Comparison of ENCODE assay signal across 8 mouse cellular contexts in the genomic region with DNA sequence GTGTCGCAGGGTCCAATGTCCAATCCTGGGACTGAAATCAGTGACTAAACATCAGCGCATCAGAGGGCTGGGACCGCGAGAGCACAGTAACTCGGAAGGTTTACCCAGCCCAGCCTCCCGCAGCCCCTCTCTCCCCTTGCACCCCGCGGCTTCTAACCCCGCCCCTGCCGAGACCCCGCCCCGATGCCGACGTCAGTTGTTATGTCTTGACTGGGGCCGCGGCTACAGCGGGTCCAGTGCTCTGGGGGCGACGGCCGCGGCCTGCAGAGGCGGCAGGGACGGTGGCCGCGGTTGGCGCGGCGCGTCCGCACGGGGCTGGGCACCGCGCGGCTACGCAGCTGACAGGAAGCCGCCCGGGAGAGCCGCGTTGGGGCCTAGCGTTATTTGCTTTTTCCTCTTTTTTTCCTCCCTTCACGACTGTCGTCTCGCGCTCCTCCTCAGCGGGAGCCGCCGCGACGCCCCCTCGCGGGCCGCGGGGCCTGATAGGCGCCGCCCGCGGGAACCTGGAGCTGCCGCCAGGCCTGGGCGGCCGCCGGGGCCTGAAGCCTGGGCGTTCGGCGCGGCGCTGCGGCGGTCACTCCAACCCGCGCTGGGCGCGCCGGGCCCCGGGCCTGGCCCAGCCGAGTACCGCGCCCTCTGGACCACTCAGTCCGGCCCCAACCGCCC. TPM values are rescaled to one million over a fixed set of nuclear protein-coding genes. Genes with fewer than 3 reads are reported as not detected.
DNase-seq lines count a peak whose midpoint lies in the region; ATAC-seq and TF ChIP-seq lines count a peak whose summit lies in the region.

TSS of gene Rnf103 (plus strand) at position 220 of the 666 bp plus-strand sequence.

- H3K4me2 ChIP-seq in heart, embryonic 15.5 days, result peak within 1 kb of the TSS; percentile 87
- H3K4me2 ChIP-seq in liver, embryonic 14.5 days (ENCODE audit: low read depth), result peak within 1 kb of the TSS; percentile 95
- peak within 1 kb of the TSS; percentile 77 for H3K4me2 ChIP-seq in neural tube, embryonic 11.5 days (ENCODE audit: low read depth)
- H3K4me2 ChIP-seq in stomach, postnatal 0 days (replicated peaks; ENCODE audit: low read depth), result peak within 1 kb of the TSS; percentile 60

- peak within 1 kb of the TSS; percentile 100 for H3K9ac ChIP-seq in heart, embryonic 15.5 days
- H3K9ac ChIP-seq in liver, embryonic 14.5 days (replicated peaks), result peak within 1 kb of the TSS; percentile 76
- peak within 1 kb of the TSS; percentile 98 for H3K9ac ChIP-seq in neural tube, embryonic 11.5 days (ENCODE audit: low read length)
- H3K9ac ChIP-seq in stomach, postnatal 0 days (ENCODE audit: low read length), result peak within 1 kb of the TSS; percentile 98

- H3K27me3 ChIP-seq in forebrain, embryonic 10.5 days (ENCODE audit: poor library complexity, severe bottlenecking), result no peaks in the 10 kb centered on the region
- no peaks in the 10 kb centered on the region for H3K27me3 ChIP-seq in heart, embryonic 15.5 days
- no peaks in the 10 kb centered on the region for H3K27me3 ChIP-seq in liver, embryonic 14.5 days (ENCODE audit: control insufficient read depth, insufficient read depth, low read length)
- no peaks in the 10 kb centered on the region for H3K27me3 ChIP-seq in neural tube, embryonic 11.5 days (ENCODE audit: control insufficient read depth, insufficient read depth, low read length)
- H3K27me3 ChIP-seq in stomach, postnatal 0 days (ENCODE audit: control insufficient read depth, insufficient read depth, low read length), result no peaks in the 10 kb centered on the region

- H3K27ac ChIP-seq in forebrain, embryonic 10.5 days, result peak within 1 kb of the TSS; percentile 98
- peak within 1 kb of the TSS; percentile 99 for H3K27ac ChIP-seq in heart, embryonic 15.5 days
- H3K27ac ChIP-seq in liver, embryonic 14.5 days, result peak within 1 kb of the TSS; percentile 51
- peak within 1 kb of the TSS; percentile 98 for H3K27ac ChIP-seq in neural tube, embryonic 11.5 days (ENCODE audit: low read depth, low read length)
- H3K27ac ChIP-seq in stomach, postnatal 0 days (replicated peaks), result peak within 1 kb of the TSS; percentile 100

- ATAC-seq in CD4-positive, CD25-positive, alpha-beta regulatory T cell, adult 4 months, result peak; percentile 83
- ATAC-seq in heart, embryonic 15.5 days (replicated peaks; ENCODE audit: insufficient number of reproducible peaks, insufficient read depth, low FRiP score, low read depth), result peak; percentile 97
- peak; percentile 90 for ATAC-seq in liver, embryonic 14.5 days (ENCODE audit: insufficient read depth)
- ATAC-seq in neural tube, embryonic 11.5 days (ENCODE audit: insufficient read depth, low FRiP score, low TSS enrichment), result peak; percentile 95
- ATAC-seq in stomach, postnatal 0 days (ENCODE audit: low FRiP score, low TSS enrichment), result peak; percentile 97

- H3K36me3 ChIP-seq in forebrain, embryonic 10.5 days (replicated peaks), result peaks cover 17% of the 10 kb centered on the region
- H3K36me3 ChIP-seq in heart, embryonic 15.5 days, result peaks cover 13% of the 10 kb centered on the region; the same call in 1 of the 2 replicates
- no peaks in the 10 kb centered on the region for H3K36me3 ChIP-seq in liver, embryonic 14.5 days (replicated peaks; ENCODE audit: control insufficient read depth, insufficient read depth, low read depth)
- H3K36me3 ChIP-seq in neural tube, embryonic 11.5 days (ENCODE audit: control insufficient read depth, insufficient read depth, low read length), result no peaks in the 10 kb centered on the region
- peaks cover 2% of the 10 kb centered on the region; the same call in 1 of the 2 replicates for H3K36me3 ChIP-seq in stomach, postnatal 0 days (ENCODE audit: control insufficient read depth, insufficient read depth, low read length)

- no peaks in the 10 kb centered on the region for H3K9me3 ChIP-seq in forebrain, embryonic 10.5 days
- no peaks in the 10 kb centered on the region for H3K9me3 ChIP-seq in heart, embryonic 15.5 days (replicated peaks)
- H3K9me3 ChIP-seq in liver, embryonic 14.5 days (ENCODE audit: control insufficient read depth, low read length), result no peaks in the 10 kb centered on the region
- H3K9me3 ChIP-seq in neural tube, embryonic 11.5 days (ENCODE audit: control insufficient read depth, low read length), result no peaks in the 10 kb centered on the region
- H3K9me3 ChIP-seq in stomach, postnatal 0 days (ENCODE audit: control insufficient read depth, low read length), result no peaks in the 10 kb centered on the region

- H3K4me3 ChIP-seq in forebrain, embryonic 10.5 days, result peak within 1 kb of the TSS; percentile 84
- H3K4me3 ChIP-seq in heart, embryonic 15.5 days, result peak within 1 kb of the TSS; percentile 99
- H3K4me3 ChIP-seq in liver, embryonic 14.5 days (ENCODE audit: insufficient read depth in 1 of 2, low read depth in 2 of 2, low read length in 2 of 2), result peak within 1 kb of the TSS; percentile 71 to 80
- H3K4me3 ChIP-seq in neural tube, embryonic 11.5 days (ENCODE audit: low read depth, low read length), result peak within 1 kb of the TSS; percentile 85
- H3K4me3 ChIP-seq in stomach, postnatal 0 days (ENCODE audit: low read depth, low read length), result peak within 1 kb of the TSS; percentile 94

- peak; percentile 51 for DNase-seq in c-Kit-negative CD71-positive TER-119-positive erythroid progenitor cells, embryonic 14.5 days (ENCODE audit: low read depth, low spot score)
- DNase-seq in forebrain, embryonic 10.5 days (ENCODE audit: extremely low spot score, low spot score), result peak; percentile 96
- DNase-seq in kidney, postnatal 25 days, result peak; percentile 95 to 97
- peak; percentile 61 to 70 (median 66) for DNase-seq in liver, embryonic 14.5 days (ENCODE audit: low read depth in 3 of 3, low spot score in 3 of 3)
- peak; percentile 97 for DNase-seq in neural tube, embryonic 11.5 days (ENCODE audit: low spot score)
- DNase-seq in stomach, postnatal 0 days (ENCODE audit: low spot score), result peak; percentile 98

- H3K4me1 ChIP-seq in forebrain, embryonic 10.5 days, result peaks cover 22% of the 10 kb centered on the region
- H3K4me1 ChIP-seq in heart, embryonic 15.5 days (replicated peaks), result peaks cover 14% of the 10 kb centered on the region
- no peaks in the 10 kb centered on the region; a peak in 2 of 4 replicates for H3K4me1 ChIP-seq in liver, embryonic 14.5 days (replicated peaks; ENCODE audit: control insufficient read depth in 2 of 2, insufficient read depth in 2 of 2, low read length in 1 of 2)
- H3K4me1 ChIP-seq in neural tube, embryonic 11.5 days (ENCODE audit: control insufficient read depth, insufficient read depth, low read length), result 0 out of 2 replicates have a peak, but pooled peaks cover 3% of the 10 kb centered on the region
- 0 out of 2 replicates have a peak, but pooled peaks cover 2% of the 10 kb centered on the region for H3K4me1 ChIP-seq in stomach, postnatal 0 days (replicated peaks; ENCODE audit: control insufficient read depth, insufficient read depth)

- peak; percentile 29; the same call in 1 of the 2 replicates for TF ChIP-seq CTCF in liver, embryonic 14.5 days (IDR thresholded peaks at IDR 0.05; ENCODE audit: low read depth)
- peak; percentile 56 for TF ChIP-seq CTCF in stomach, postnatal 0 days (IDR thresholded peaks at IDR 0.05; ENCODE audit: low read depth)

- WGBS in forebrain, embryonic 10.5 days, result under 1% methylated on average over 77 of the region's 79 CpGs
- WGBS in heart, embryonic 15.5 days, result under 1% methylated on average over 76 of the region's 79 CpGs
- WGBS in liver, embryonic 14.5 days (ENCODE audit: insufficient replicate concordance), result under 1% methylated on average over 65 of the region's 79 CpGs
- WGBS in neural tube, embryonic 11.5 days, result under 1% methylated on average over 52 of the region's 79 CpGs
- under 1% methylated on average over 61 of the region's 79 CpGs for WGBS in stomach, postnatal 0 days

- TF ChIP-seq EP300 in liver, embryonic 14.5 days (IDR thresholded peaks at IDR 0.05; ENCODE audit: low read depth), result no peak
- TF ChIP-seq EP300 in stomach, postnatal 0 days (optimal IDR thresholded peaks at IDR 0.05), result no peak

RNA-seq across cellular contexts. Expression of gene Rnf103, which starts in this region (rescaled TPM):
- polyA plus RNA-seq in CD4-positive, CD25-positive, alpha-beta regulatory T cell, adult 4 months (2017; shearing (Covaris generic)), result 1 to 10 TPM; 2.9 to 5.7 TPM
- polyA plus RNA-seq in forebrain, embryonic 10.5 days (2016; fragmentation: Nextera tagmentation; extraction: Ambion mirVana), result 9.0 and 9.6 TPM in 2 replicates
- 14.5 and 15.8 TPM in 2 replicates for polyA plus RNA-seq in heart, embryonic 15.5 days (2015; fragmentation: Nextera tagmentation; extraction: Ambion mirVana)
- polyA plus RNA-seq in liver, embryonic 14.5 days (2012; rRNA removed), result 3.8 and 5.0 TPM in 2 replicates
- polyA plus RNA-seq in liver, embryonic 14.5 days (2014; fragmentation: Nextera tagmentation; extraction: Ambion mirVana), result 7.2 and 7.8 TPM in 2 replicates
- 18.6 and 19.4 TPM in 2 replicates for polyA plus RNA-seq in neural tube, embryonic 11.5 days (2014; fragmentation: Nextera tagmentation; extraction: Ambion mirVana)
- polyA plus RNA-seq in stomach, postnatal 0 days (2015; fragmentation: Nextera tagmentation; extraction: Ambion mirVana), result 25.4 and 25.9 TPM in 2 replicates

Comparison
In these comparisons a context has a peak if more than half of its experiments do, and no peak if none do; other contexts are left out.
1. Peak in every context shown above with its lines: DNase-seq, ATAC-seq, H3K4me3 ChIP-seq and H3K27ac ChIP-seq.